Mouse (Mus musculus) small intestine, adult 2 months (tissue): ENCODE data around the gene Mgarp.

Experiments used
- CTCF ChIP-seq: fragments of 200-500 bp; IDR thresholded peaks from 2 replicates; pipeline ENCODE4 v1.5.1; 2012; ENCODE audit warnings: low read depth, mild to moderate bottlenecking, control low read depth, inconsistent platforms, low read length, moderate library complexity, mixed read lengths; ENCODE audit not compliant: insufficient replicate concordance, insufficient read length; ENCODE audit errors: extremely low read depth
- POLR2A ChIP-seq: fragments of 200-500 bp; IDR thresholded peaks from 2 replicates; pipeline ENCODE4 v1.6.1; 2012; ENCODE audit warnings: low read depth, mild to moderate bottlenecking, control low read depth, inconsistent platforms, low read length, moderate library complexity

GRCm38 (mm10) chr3:51434871-51435595 is 38.5 kb upstream of the Mgarp start:
- TF ChIP-seq CTCF (no peak), POLR2A (no peak)
